Mouse (Mus musculus) small intestine, adult 2 months (tissue): ENCODE data around the gene Elovl6.

ENCODE experiments used
- CTCF ChIP-seq: fragments of 200-500 bp; IDR thresholded peaks from 2 replicates; pipeline ENCODE4 v1.5.1; 2012; ENCODE audit warnings: low read depth, mild to moderate bottlenecking, control low read depth, inconsistent platforms, low read length, moderate library complexity, mixed read lengths; ENCODE audit not compliant: insufficient replicate concordance, insufficient read length; ENCODE audit errors: extremely low read depth
- POLR2A ChIP-seq: fragments of 200-500 bp; IDR thresholded peaks from 2 replicates; pipeline ENCODE4 v1.6.1; 2012; ENCODE audit warnings: low read depth, mild to moderate bottlenecking, control low read depth, inconsistent platforms, low read length, moderate library complexity

GRCm38 (mm10) chr3:129611626-129612025 is 79.5 kb downstream of the Elovl6 start:
- TF ChIP-seq CTCF (no peak), POLR2A (no peak)
